Mouse (Mus musculus): ENCODE results near the gene Naa50.

Naa50 gene

GRCm38 (mm10) chr16:44139536-44140185, at the start of gene Naa50, which contains the start of gene Atp6v1a:
Naa50 (plus strand) TSS chr16:44139830.
Atp6v1a (minus strand) TSS chr16:44139705.
- DNase-seq (ENCODE audit: low read depth) = peak; percentile 95

GRCm38 (mm10) chr16:44099377-44099776, 40.3 kb upstream of the Naa50 start:
- DNase-seq (ENCODE audit: low read depth) = no peak

GRCm38 (mm10) chr16:44101181-44101710, 38.4 kb upstream of the Naa50 start:
- no peak for DNase-seq (ENCODE audit: low read depth)

- DNase-seq (ENCODE audit: low read depth) = no peak
Observed at GRCm38 (mm10) chr16:44102925-44103324, 36.7 kb upstream of the Naa50 start.

- DNase-seq (ENCODE audit: low read depth) = peak; percentile 28
Observed at GRCm38 (mm10) chr16:44103806-44104766, 35.5 kb upstream of the Naa50 start.

- no peak for DNase-seq (ENCODE audit: low read depth)
Observed at GRCm38 (mm10) chr16:44105211-44105610, 34.4 kb upstream of the Naa50 start.

- no peak for DNase-seq (ENCODE audit: low read depth)
Observed at GRCm38 (mm10) chr16:44109002-44109401, 30.6 kb upstream of the Naa50 start.

- DNase-seq (ENCODE audit: low read depth) = peak; percentile 42
Observed at GRCm38 (mm10) chr16:44119753-44120501, 19.7 kb upstream of the Naa50 start.

GRCm38 (mm10) chr16:44122122-44122521, 17.5 kb upstream of the Naa50 start:
- DNase-seq (ENCODE audit: low read depth) = no peak

GRCm38 (mm10) chr16:44122574-44122973, 17.1 kb upstream of the Naa50 start:
- no peak for DNase-seq (ENCODE audit: low read depth)

GRCm38 (mm10) chr16:44122982-44123725, 16.5 kb upstream of the Naa50 start:
- peak; percentile 42 for DNase-seq (ENCODE audit: low read depth)

- no peak for DNase-seq (ENCODE audit: low read depth)
Observed at GRCm38 (mm10) chr16:44123786-44124185, 15.8 kb upstream of the Naa50 start.

- no peak for DNase-seq (ENCODE audit: low read depth)
Observed at GRCm38 (mm10) chr16:44124713-44125112, 14.9 kb upstream of the Naa50 start.

GRCm38 (mm10) chr16:44125436-44125835, 14.2 kb upstream of the Naa50 start:
- no peak for DNase-seq (ENCODE audit: low read depth)

GRCm38 (mm10) chr16:44126437-44126836, 13.2 kb upstream of the Naa50 start:
- DNase-seq (ENCODE audit: low read depth) = peak; percentile 69

GRCm38 (mm10) chr16:44132300-44132699, 7.3 kb upstream of the Naa50 start:
- peak; percentile 49 for DNase-seq (ENCODE audit: low read depth)

- no peak for DNase-seq (ENCODE audit: low read depth)
Observed at GRCm38 (mm10) chr16:44133187-44133586, 6.4 kb upstream of the Naa50 start.

- DNase-seq (ENCODE audit: low read depth) = peak; percentile 72
Observed at GRCm38 (mm10) chr16:44136511-44137021, 3.1 kb upstream of the Naa50 start.

- no peak for DNase-seq (ENCODE audit: low read depth)
Observed at GRCm38 (mm10) chr16:44138377-44138978, 1.2 kb upstream of the Naa50 start.

GRCm38 (mm10) chr16:44138979-44139535, 573 bp upstream of the Naa50 start:
- DNase-seq (ENCODE audit: low read depth) = peak; percentile 98
